Mouse (Mus musculus) heart, postnatal 36 days (tissue): ENCODE data around the gene Iscu. TPM values are rescaled to one million over a fixed set of nuclear protein-coding genes. Genes with fewer than 3 reads are reported as not detected.
"Not testable (repeated sequence)": the region's sequence is repeated elsewhere in the genome, so short reads cannot be mapped to it uniquely, and the experiment has no call there.

Source experiments
- DNase-seq, 2 experiments: peaks; one replicate each; pipeline ENCODE4 v3.0.0; 2021 to 2022
- intact Hi-C: fragments of 180-260 bp; cut with DNase I; formaldehyde crosslinking; loops from one replicate; pipeline ENCODE4 v1.15.1; 2025
- total RNA-seq, 2 experiments: library from RNA; stranded (reverse); gene quantifications; 2 replicates each; pipeline ENCODE4 v1.2.3; 2021

Gene Iscu
- total RNA-seq, 2 experiments from 2014 or later: 164 to 172 TPM

- intact Hi-C loops: no loop called here
- DNase-seq: no peak
These were observed 20.9 kb upstream of the Iscu start for GRCm38 (mm10) chr5:113751521-113752157.

GRCm38 (mm10) chr5:113755347-113756030 lies 17.1 kb upstream of the Iscu start:
- intact Hi-C loops: no loop called here
- DNase-seq: no peak

- no peak for DNase-seq
- intact Hi-C loops: no loop called here
These were observed 11.0 kb upstream of the Iscu start for GRCm38 (mm10) chr5:113761585-113761984.

GRCm38 (mm10) chr5:113764426-113764825 lies 8.1 kb upstream of the Iscu start:
- no peak for DNase-seq
- intact Hi-C loops: no loop called here

- no peak for DNase-seq
- intact Hi-C loops: no loop called here
These were observed 6.7 kb upstream of the Iscu start for GRCm38 (mm10) chr5:113765641-113766526.

- no peak for DNase-seq
- intact Hi-C loops: no loop called here
These were observed 3.7 kb upstream of the Iscu start for GRCm38 (mm10) chr5:113768806-113769205.

GRCm38 (mm10) chr5:113771213-113772162 lies 1.1 kb upstream of the Iscu start:
- DNase-seq: peak; percentile 85 to 94
- intact Hi-C loops: loop anchor here (2.0 kb wide), 1 partner anchor 35 kb away; no protein-coding TSS in a partner anchor

GRCm38 (mm10) chr5:113772905-113773519 lies 464 bp downstream of the Iscu start:
- DNase-seq: no peak
- intact Hi-C loops: loop anchor here (1.0 kb wide), 3 partner anchors 42 to 181 kb away; no protein-coding TSS in a partner anchor

- DNase-seq: peak; percentile 90 to 92
- intact Hi-C loops: loop anchor here (1.0 kb wide), 3 partner anchors 42 to 181 kb away; no protein-coding TSS in a partner anchor
These were observed 1.1 kb downstream of the Iscu start for GRCm38 (mm10) chr5:113773664-113774063.

- intact Hi-C loops: no loop called here
- no peak for DNase-seq
These were observed 3.0 kb downstream of the Iscu start for GRCm38 (mm10) chr5:113775585-113775984.

- peak in 1 of 2 experiments; percentile 27 for DNase-seq
- intact Hi-C loops: no loop called here
These were observed 3.8 kb downstream of the Iscu start for GRCm38 (mm10) chr5:113776128-113776895.

GRCm38 (mm10) chr5:113776896-113777226 lies 4.3 kb downstream of the Iscu start:
- DNase-seq: no peak
- intact Hi-C loops: no loop called here

- intact Hi-C loops, DNase-seq: not testable (repeated sequence)
These were observed 5.2 kb downstream of the Iscu start for GRCm38 (mm10) chr5:113777728-113778127.

GRCm38 (mm10) chr5:113779569-113779968 lies 7.0 kb downstream of the Iscu start:
- DNase-seq: no peak
- intact Hi-C loops: no loop called here

- intact Hi-C loops: no loop called here
- DNase-seq: no peak
These were observed 7.7 kb downstream of the Iscu start for GRCm38 (mm10) chr5:113780082-113780752.

- intact Hi-C loops: no loop called here
- DNase-seq: no peak
These were observed 8.2 kb downstream of the Iscu start for GRCm38 (mm10) chr5:113780763-113781162.

GRCm38 (mm10) chr5:113781254-113781653 lies 8.7 kb downstream of the Iscu start:
- no peak for DNase-seq

GRCm38 (mm10) chr5:113781875-113782274 lies 9.3 kb downstream of the Iscu start:
- DNase-seq: no peak
- intact Hi-C loops: no loop called here

More at GRCm38 (mm10) chr5:113781254-113781653, 8.7 kb downstream of the Iscu start:
- intact Hi-C loops: no loop called here
